Mouse (Mus musculus): ENCODE data around the gene Olfr1411. TPM values are rescaled to one million over a fixed set of nuclear protein-coding genes. Genes with fewer than 3 reads are reported as not detected.

Olfr1411 gene
- not detected in 2 replicates for polyA plus RNA-seq (2012; rRNA removed)

DNA sequence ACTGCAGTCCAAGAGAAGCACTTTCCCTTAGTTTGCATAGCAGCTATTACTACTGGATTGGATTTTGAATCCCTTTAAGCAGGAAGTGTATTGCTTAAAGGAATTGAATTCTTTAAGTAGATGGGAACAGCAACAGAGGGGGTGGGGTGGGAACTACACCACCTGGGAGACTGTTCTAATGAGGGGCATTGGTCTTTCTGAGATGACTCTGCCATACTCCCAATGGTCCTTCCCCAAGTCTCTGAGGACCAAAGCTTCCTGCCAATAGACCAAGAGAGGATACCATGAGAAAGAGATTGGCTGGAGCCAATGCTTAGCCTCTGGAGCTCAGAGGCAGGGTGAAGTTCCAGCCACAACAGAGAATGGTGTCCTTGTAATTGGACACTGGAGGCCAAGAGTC, at the start of gene Olfr1411:
Gene Olfr1411, plus strand, starts transcription at position 301 of the 400 bp plus-strand sequence.

DNA sequence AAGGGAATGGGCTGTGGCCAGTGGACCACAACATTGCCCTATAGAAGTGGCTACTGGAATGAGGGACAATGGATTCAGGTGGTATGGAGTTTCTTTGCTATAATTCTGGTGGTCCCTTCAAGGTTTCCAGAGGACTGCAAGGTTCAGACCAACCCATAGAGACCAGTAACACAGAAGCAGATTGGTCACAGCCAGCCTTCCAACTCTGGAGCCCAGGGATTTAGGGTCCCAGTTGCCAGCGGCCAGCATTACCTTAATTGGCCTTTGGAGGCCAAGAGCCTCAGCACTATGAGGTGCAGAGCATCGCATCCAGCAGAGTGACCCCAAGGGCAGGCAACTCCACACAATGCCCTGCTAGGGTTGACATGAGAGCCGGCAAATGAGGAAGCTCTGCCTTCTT, 23.2 kb upstream of the Olfr1411 start, which contains the start of gene Olfr1413:
Gene Olfr1413, plus strand, starts transcription at position 301 of the 400 bp plus-strand sequence.

DNA sequence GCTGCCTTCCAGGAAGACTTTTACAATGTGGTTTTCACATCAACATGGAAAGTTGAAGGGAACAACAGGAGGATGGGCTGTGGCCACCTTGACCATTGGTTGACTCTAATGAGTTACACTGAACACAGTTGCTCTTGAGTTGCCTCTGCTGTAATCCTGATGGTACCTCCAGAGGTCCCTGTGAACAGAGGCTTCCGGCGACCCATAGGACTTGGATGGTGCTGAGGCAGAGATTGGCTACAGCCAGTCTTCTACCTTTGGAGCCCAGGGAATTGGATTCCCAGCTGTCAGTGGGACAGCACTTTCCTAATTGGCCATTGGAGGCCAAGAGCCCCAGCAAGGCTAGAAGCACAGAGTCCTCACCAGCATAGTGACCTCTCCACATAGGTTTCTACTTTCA, 8.7 kb upstream of the Olfr1411 start, which contains the start of gene Olfr1412:
Gene Olfr1412, plus strand, starts transcription at position 301 of the 400 bp plus-strand sequence.

DNA sequence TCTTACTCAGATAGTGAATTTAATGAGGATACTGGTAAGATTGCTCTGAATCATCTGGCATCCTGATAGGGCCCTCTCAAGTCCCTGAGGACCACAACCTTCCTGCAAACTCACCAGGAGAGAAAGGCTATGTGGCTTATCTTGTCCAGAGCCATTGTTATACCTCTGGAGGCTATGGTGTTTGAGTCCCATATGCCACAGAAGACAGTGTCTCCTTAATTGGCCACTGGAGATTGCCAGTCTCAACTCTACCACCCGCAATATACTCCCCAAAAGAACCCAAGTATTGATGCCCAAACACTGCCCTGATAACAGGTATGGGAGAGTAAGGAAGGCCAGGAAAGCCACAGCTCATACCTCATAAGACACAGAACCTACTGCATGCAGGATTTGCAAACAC, 11.3 kb downstream of the Olfr1411 start, which contains the start of gene Olfr1410:
Gene Olfr1410, plus strand, starts transcription at position 301 of the 400 bp plus-strand sequence.

DNA sequence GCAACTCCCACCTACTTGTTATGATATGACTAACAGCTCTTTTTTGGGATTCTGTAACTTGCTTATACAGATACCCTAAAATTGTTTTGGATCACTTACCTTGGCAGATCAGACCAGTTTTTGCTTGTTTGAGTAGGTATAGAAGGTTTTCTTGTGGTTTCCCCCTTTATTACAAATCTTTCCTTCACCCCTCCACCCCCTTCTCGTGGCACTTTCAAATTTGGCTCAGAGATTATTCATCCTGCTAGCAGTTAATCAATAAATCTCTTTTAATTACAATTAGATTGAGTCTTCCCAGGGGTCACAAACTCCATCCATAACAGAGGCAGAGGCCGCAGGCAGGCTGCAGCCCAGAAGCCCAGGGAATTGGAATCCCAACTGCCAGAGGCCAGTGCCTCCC, 23.3 kb downstream of the Olfr1411 start, which contains the start of gene Olfr12:
Gene Olfr12, plus strand, starts transcription at position 301 of the 400 bp plus-strand sequence.

DNA sequence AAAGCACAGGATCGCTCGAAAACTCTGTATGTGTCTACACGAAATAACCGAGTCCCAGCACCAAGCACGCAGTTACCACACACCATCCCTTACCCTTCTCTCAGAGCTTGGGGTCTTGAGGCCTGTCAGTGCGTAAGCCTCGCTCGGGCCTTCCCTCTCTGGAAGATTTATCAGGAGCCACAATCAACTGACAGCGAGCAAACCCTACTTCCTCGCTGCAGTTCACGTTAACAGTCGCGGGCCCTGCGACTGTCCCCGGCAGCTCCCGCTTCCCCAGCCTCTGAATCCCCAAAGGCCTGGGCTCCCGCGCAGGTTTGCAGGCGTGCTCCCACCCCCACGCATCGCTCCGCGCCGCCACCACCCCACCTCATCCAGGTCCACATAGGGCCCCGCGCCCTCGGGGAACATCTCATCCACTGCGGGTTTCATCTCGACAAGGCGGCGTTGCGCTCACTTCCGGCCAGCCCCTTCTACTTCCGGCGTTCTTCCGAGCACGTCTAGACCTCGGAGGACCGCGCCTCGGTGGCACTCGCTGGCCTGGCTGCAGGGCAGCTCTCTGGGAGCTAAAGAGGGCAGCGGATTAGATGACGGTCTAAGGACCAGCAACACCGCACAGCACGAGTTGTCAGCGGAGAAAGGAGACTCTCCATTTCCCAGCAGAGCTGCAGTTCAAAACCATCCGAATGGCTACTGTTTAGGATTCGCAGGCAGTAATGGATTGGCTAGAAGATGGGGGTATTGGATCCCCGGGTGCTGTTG, 47.5 kb downstream of the Olfr1411 start, which contains the start of gene Cops9:
Gene Cops9, minus strand, starts transcription at position 472 of the 759 bp plus-strand sequence.

Other genes starting within 250 kb of the Olfr1411 start
- gene Ndufa10, start 120.6 kb upstream of the Olfr1411 start, polyA plus RNA-seq (2012; rRNA removed), result 40.9 and 48.8 TPM in 2 replicates
- not detected in 2 replicates for gene Olfr1416, start 109.3 kb upstream of the Olfr1411 start, polyA plus RNA-seq (2012; rRNA removed)
- gene Olfr1415, start 98.3 kb upstream of the Olfr1411 start, polyA plus RNA-seq (2012; rRNA removed), result not detected in 2 replicates
- not detected in 2 replicates for gene Olfr1414, start 75.8 kb upstream of the Olfr1411 start, polyA plus RNA-seq (2012; rRNA removed)
- gene Olfr1413, start 23.1 kb upstream of the Olfr1411 start, polyA plus RNA-seq (2012; rRNA removed), result not detected in 2 replicates
- not detected in 2 replicates for gene Olfr1412, start 8.6 kb upstream of the Olfr1411 start, polyA plus RNA-seq (2012; rRNA removed)
- not detected in 2 replicates for gene Olfr1410, start 11.4 kb downstream of the Olfr1411 start, polyA plus RNA-seq (2012; rRNA removed)
- gene Olfr12, start 23.4 kb downstream of the Olfr1411 start, polyA plus RNA-seq (2012; rRNA removed), result not detected in 2 replicates
- gene Cops9, start 47.6 kb downstream of the Olfr1411 start, polyA plus RNA-seq (2012; rRNA removed), result 98.1 and 109 TPM in 2 replicates
- gene Otos, start 54.4 kb downstream of the Olfr1411 start, polyA plus RNA-seq (2012; rRNA removed), result 0.12 and 0.17 TPM in 2 replicates
- 1.5 and 1.6 TPM in 2 replicates for gene Gpc1, start 237.2 kb downstream of the Olfr1411 start, polyA plus RNA-seq (2012; rRNA removed)

Measured in liver, embryonic 14 days (tissue).